Mouse (Mus musculus): ENCODE results near the gene Vmn1r86. TPM values are rescaled to one million over a fixed set of nuclear protein-coding genes. Genes with fewer than 3 reads are reported as not detected.
"Not testable (repeated sequence)": the region's sequence is repeated elsewhere in the genome, so short reads cannot be mapped to it uniquely, and the experiment has no call there.

Gene Vmn1r86
- polyA plus RNA-seq (2014; fragmentation: Nextera tagmentation; extraction: Ambion mirVana) = not detected in 2 replicates

- no peak within 1 kb of the TSS for H3K4me2 ChIP-seq (ENCODE audit: low read depth, low read length)
- no peak within 1 kb of the TSS for H3K9ac ChIP-seq (replicated peaks; ENCODE audit: low read depth, low read length)
- no peaks in the 10 kb centered on the region for H3K9me3 ChIP-seq (ENCODE audit: control insufficient read depth, low read length)
- no peak within 1 kb of the TSS for H3K4me3 ChIP-seq (ENCODE audit: low read depth, low read length)
- no peak for ATAC-seq (ENCODE audit: low read depth)
- H3K27ac ChIP-seq (ENCODE audit: low read depth, low read length) = no peak within 1 kb of the TSS
- no peaks in the 10 kb centered on the region for H3K27me3 ChIP-seq (ENCODE audit: control insufficient read depth, insufficient read depth, low read length)
- no peaks in the 10 kb centered on the region for H3K36me3 ChIP-seq (ENCODE audit: control insufficient read depth, insufficient read depth, low read length)
- H3K4me1 ChIP-seq (ENCODE audit: control insufficient read depth, insufficient read depth, low read length) = no peaks in the 10 kb centered on the region
Measured at GRCm38 (mm10) chr7:13119817-13120216, at the start of gene Vmn1r86. Gene Vmn1r86, minus strand, starts transcription at chr7:13119917.

GRCm38 (mm10) chr7:13159268-13159667, 39.6 kb upstream of the Vmn1r86 start, which contains the start of gene Vmn1r88:
Gene Vmn1r88, plus strand, starts transcription at chr7:13159568.
- Histone ChIP-seq H3K27ac (ENCODE audit: low read depth, low read length) (no peak within 1 kb of the TSS), H3K9ac (replicated peaks; ENCODE audit: low read depth, low read length) (no peak within 1 kb of the TSS), H3K9me3 (ENCODE audit: control insufficient read depth, low read length) (no peaks in the 10 kb centered on the region), H3K4me1 (ENCODE audit: control insufficient read depth, insufficient read depth, low read length) (no peaks in the 10 kb centered on the region), H3K36me3 (ENCODE audit: control insufficient read depth, insufficient read depth, low read length) (no peaks in the 10 kb centered on the region), H3K27me3 (ENCODE audit: control insufficient read depth, insufficient read depth, low read length) (no peaks in the 10 kb centered on the region), H3K4me2 (ENCODE audit: low read depth, low read length) (no peak within 1 kb of the TSS), H3K4me3 (ENCODE audit: low read depth, low read length) (no peak within 1 kb of the TSS)
- no peak for ATAC-seq (ENCODE audit: low read depth)

GRCm38 (mm10) chr7:13140057-13140456, 20.3 kb upstream of the Vmn1r86 start, which contains the start of gene Vmn1r87:
Gene Vmn1r87, minus strand, starts transcription at chr7:13140157.
- Histone ChIP-seq H3K4me1 (ENCODE audit: control insufficient read depth, insufficient read depth, low read length) (no peaks in the 10 kb centered on the region), H3K9me3 (ENCODE audit: control insufficient read depth, low read length) (no peaks in the 10 kb centered on the region)
- 69% methylated on average over 1 of the region's 1 CpGs for WGBS

GRCm38 (mm10) chr7:13137340-13137739, 17.6 kb upstream of the Vmn1r86 start:
- ATAC-seq (ENCODE audit: low read depth) = no peak

More at GRCm38 (mm10) chr7:13140057-13140456, 20.3 kb upstream of the Vmn1r86 start, which contains the start of gene Vmn1r87:
- no peak for ATAC-seq (ENCODE audit: low read depth)
- H3K36me3 ChIP-seq (ENCODE audit: control insufficient read depth, insufficient read depth, low read length) = no peaks in the 10 kb centered on the region
- H3K4me3 ChIP-seq (ENCODE audit: low read depth, low read length) = no peak within 1 kb of the TSS
- no peak within 1 kb of the TSS for H3K4me2 ChIP-seq (ENCODE audit: low read depth, low read length)
- no peaks in the 10 kb centered on the region for H3K27me3 ChIP-seq (ENCODE audit: control insufficient read depth, insufficient read depth, low read length)
- no peak within 1 kb of the TSS for H3K9ac ChIP-seq (replicated peaks; ENCODE audit: low read depth, low read length)
- no peak within 1 kb of the TSS for H3K27ac ChIP-seq (ENCODE audit: low read depth, low read length)

GRCm38 (mm10) chr7:13131856-13132255, 12.1 kb upstream of the Vmn1r86 start:
- H3K36me3 ChIP-seq (ENCODE audit: control insufficient read depth, insufficient read depth, low read length) = no peaks in the 10 kb centered on the region
- H3K4me2 ChIP-seq (ENCODE audit: low read depth, low read length) = no peak overlapping the region
- 93% methylated on average over 2 of the region's 2 CpGs for WGBS
- no peaks in the 10 kb centered on the region for H3K27me3 ChIP-seq (ENCODE audit: control insufficient read depth, insufficient read depth, low read length)
- H3K9me3 ChIP-seq (ENCODE audit: control insufficient read depth, low read length) = no peaks in the 10 kb centered on the region
- H3K4me1 ChIP-seq (ENCODE audit: control insufficient read depth, insufficient read depth, low read length) = no peaks in the 10 kb centered on the region
- H3K27ac ChIP-seq (ENCODE audit: low read depth, low read length) = no peak overlapping the region
- no peak overlapping the region for H3K4me3 ChIP-seq (ENCODE audit: low read depth, low read length)
- no peak for ATAC-seq (ENCODE audit: low read depth)
- H3K9ac ChIP-seq (replicated peaks; ENCODE audit: low read depth, low read length) = no peak overlapping the region

More at GRCm38 (mm10) chr7:13137340-13137739, 17.6 kb upstream of the Vmn1r86 start:
- Histone ChIP-seq H3K4me1 (ENCODE audit: control insufficient read depth, insufficient read depth, low read length) (no peaks in the 10 kb centered on the region), H3K36me3 (ENCODE audit: control insufficient read depth, insufficient read depth, low read length) (no peaks in the 10 kb centered on the region), H3K9me3 (ENCODE audit: control insufficient read depth, low read length) (no peaks in the 10 kb centered on the region), H3K9ac (replicated peaks; ENCODE audit: low read depth, low read length) (no peak overlapping the region), H3K4me3 (ENCODE audit: low read depth, low read length) (no peak overlapping the region), H3K27me3 (ENCODE audit: control insufficient read depth, insufficient read depth, low read length) (no peaks in the 10 kb centered on the region), H3K4me2 (ENCODE audit: low read depth, low read length) (no peak overlapping the region), H3K27ac (ENCODE audit: low read depth, low read length) (no peak overlapping the region)

GRCm38 (mm10) chr7:13123554-13124153, 3.9 kb upstream of the Vmn1r86 start:
- ATAC-seq (ENCODE audit: low read depth) = peak; percentile 98
- H3K36me3 ChIP-seq (ENCODE audit: control insufficient read depth, insufficient read depth, low read length); H3K4me1 ChIP-seq (ENCODE audit: control insufficient read depth, insufficient read depth, low read length); H3K4me3 ChIP-seq (ENCODE audit: low read depth, low read length); H3K9me3 ChIP-seq (ENCODE audit: control insufficient read depth, low read length); H3K9ac ChIP-seq (replicated peaks; ENCODE audit: low read depth, low read length); H3K27ac ChIP-seq (ENCODE audit: low read depth, low read length); H3K27me3 ChIP-seq (ENCODE audit: control insufficient read depth, insufficient read depth, low read length): not testable (repeated sequence)
- WGBS = 2% methylated on average over 10 of the region's 34 CpGs
- H3K4me2 ChIP-seq (ENCODE audit: low read depth, low read length) = peak overlapping the region; percentile 35; the same call in 1 of the 2 replicates

GRCm38 (mm10) chr7:13095073-13095472, 24.6 kb downstream of the Vmn1r86 start, which contains the start of gene Vmn1r85:
Gene Vmn1r85, minus strand, starts transcription at chr7:13095173.
- Histone ChIP-seq H3K4me3 (ENCODE audit: low read depth, low read length) (no peak within 1 kb of the TSS), H3K4me1 (ENCODE audit: control insufficient read depth, insufficient read depth, low read length) (no peaks in the 10 kb centered on the region), H3K4me2 (ENCODE audit: low read depth, low read length) (no peak within 1 kb of the TSS), H3K27me3 (ENCODE audit: control insufficient read depth, insufficient read depth, low read length) (no peaks in the 10 kb centered on the region), H3K9me3 (ENCODE audit: control insufficient read depth, low read length) (no peaks in the 10 kb centered on the region), H3K36me3 (ENCODE audit: control insufficient read depth, insufficient read depth, low read length) (no peaks in the 10 kb centered on the region), H3K9ac (replicated peaks; ENCODE audit: low read depth, low read length) (no peak within 1 kb of the TSS), H3K27ac (ENCODE audit: low read depth, low read length) (no peak within 1 kb of the TSS)
- 75% methylated on average over 3 of the region's 3 CpGs for WGBS
- no peak for ATAC-seq (ENCODE audit: low read depth)

- Histone ChIP-seq H3K9ac (replicated peaks; ENCODE audit: low read depth, low read length) (no peak overlapping the region), H3K4me2 (ENCODE audit: low read depth, low read length) (no peak overlapping the region), H3K4me3 (ENCODE audit: low read depth, low read length) (no peak overlapping the region), H3K9me3 (ENCODE audit: control insufficient read depth, low read length) (no peaks in the 10 kb centered on the region), H3K4me1 (ENCODE audit: control insufficient read depth, insufficient read depth, low read length) (no peaks in the 10 kb centered on the region), H3K36me3 (ENCODE audit: control insufficient read depth, insufficient read depth, low read length) (no peaks in the 10 kb centered on the region), H3K27me3 (ENCODE audit: control insufficient read depth, insufficient read depth, low read length) (no peaks in the 10 kb centered on the region), H3K27ac (ENCODE audit: low read depth, low read length) (no peak overlapping the region)
- no peak for ATAC-seq (ENCODE audit: low read depth)
- WGBS = 62% methylated on average over 5 of the region's 5 CpGs
Measured at GRCm38 (mm10) chr7:13072293-13072692, 47.4 kb downstream of the Vmn1r86 start.

- not testable (repeated sequence) for H3K27ac ChIP-seq (ENCODE audit: low read depth, low read length); H3K9ac ChIP-seq (replicated peaks; ENCODE audit: low read depth, low read length); H3K4me1 ChIP-seq (ENCODE audit: control insufficient read depth, insufficient read depth, low read length); H3K4me2 ChIP-seq (ENCODE audit: low read depth, low read length); H3K9me3 ChIP-seq (ENCODE audit: control insufficient read depth, low read length); ATAC-seq (ENCODE audit: low read depth); H3K4me3 ChIP-seq (ENCODE audit: low read depth, low read length); H3K36me3 ChIP-seq (ENCODE audit: control insufficient read depth, insufficient read depth, low read length); H3K27me3 ChIP-seq (ENCODE audit: control insufficient read depth, insufficient read depth, low read length)
- WGBS = 48% methylated on average over 2 of the region's 2 CpGs
Measured at GRCm38 (mm10) chr7:13063399-13063798, 56.3 kb downstream of the Vmn1r86 start.
